Mouse (Mus musculus): ENCODE measurements around the gene Endou. TPM values are rescaled to one million over a fixed set of nuclear protein-coding genes. Genes with fewer than 3 reads are reported as not detected.
"Not testable (repeated sequence)": the region's sequence is repeated elsewhere in the genome, so short reads cannot be mapped to it uniquely, and the experiment has no call there.

Gene Endou
- total RNA-seq, 2 experiments from 2014 or later: 0.27 to 0.71 TPM

- no peak for DNase-seq
Measured at GRCm38 (mm10) chr15:97679991-97680681, 51.0 kb downstream of the Endou start.

DNA sequence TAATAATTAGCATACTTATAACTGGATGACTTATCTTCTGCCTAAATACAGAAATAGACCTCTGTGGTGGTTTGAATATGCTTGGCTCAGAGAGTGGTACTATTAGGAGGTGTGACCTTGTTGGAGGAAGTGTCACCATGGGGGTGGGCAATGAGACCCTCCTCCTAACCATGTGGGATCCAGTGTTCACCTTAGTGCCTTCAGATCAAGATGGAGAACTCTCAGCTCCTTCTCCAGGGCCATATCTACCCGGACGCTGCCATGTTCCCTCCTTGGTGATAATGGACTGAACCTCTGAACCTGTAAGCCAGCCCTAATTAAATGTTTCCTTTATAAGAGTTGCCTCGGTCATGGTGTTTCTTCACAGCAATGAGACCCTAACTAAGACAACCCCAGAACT lies 53.8 kb downstream of the Endou start:
- no peak for DNase-seq

GRCm38 (mm10) chr15:97675927-97676326 lies 55.2 kb downstream of the Endou start:
- DNase-seq: no peak

- DNase-seq: no peak
Measured at GRCm38 (mm10) chr15:97674423-97674822, 56.7 kb downstream of the Endou start.

DNA sequence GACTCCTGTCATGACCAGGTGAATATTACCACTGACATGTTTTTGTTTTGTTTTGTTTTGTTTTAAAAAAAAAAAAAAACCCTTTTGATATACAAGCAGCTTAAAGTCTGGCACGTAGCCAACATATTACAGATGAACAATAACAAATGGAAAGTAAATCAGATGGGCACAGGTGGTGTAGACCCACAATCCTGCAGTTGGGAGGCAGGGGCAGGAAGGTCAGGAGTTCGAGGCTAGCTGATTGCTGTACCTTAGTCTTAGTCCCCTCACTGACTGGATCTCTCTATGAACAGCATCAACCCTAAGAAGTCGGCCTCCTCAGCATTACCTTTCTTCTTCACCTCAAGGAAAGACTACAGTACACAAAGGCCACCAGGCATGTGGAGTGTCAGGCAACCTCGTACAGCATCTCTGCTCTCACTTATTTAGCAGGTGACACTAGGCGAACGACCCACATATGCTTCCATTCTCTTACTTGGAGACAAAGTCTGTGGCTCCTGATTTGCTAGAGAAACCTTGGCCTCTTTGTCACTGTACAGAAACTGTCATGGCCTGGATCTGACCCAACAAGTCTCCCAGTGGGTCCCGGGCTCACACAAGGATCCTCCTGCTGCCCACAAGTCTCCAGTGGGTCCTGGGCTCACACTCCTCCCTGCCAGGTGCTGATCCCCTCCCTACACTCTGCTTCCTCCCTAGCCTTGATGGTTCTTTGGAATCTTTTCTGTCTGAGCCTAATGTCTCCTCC lies 57.7 kb downstream of the Endou start:
- DNase-seq: no peak

DNA sequence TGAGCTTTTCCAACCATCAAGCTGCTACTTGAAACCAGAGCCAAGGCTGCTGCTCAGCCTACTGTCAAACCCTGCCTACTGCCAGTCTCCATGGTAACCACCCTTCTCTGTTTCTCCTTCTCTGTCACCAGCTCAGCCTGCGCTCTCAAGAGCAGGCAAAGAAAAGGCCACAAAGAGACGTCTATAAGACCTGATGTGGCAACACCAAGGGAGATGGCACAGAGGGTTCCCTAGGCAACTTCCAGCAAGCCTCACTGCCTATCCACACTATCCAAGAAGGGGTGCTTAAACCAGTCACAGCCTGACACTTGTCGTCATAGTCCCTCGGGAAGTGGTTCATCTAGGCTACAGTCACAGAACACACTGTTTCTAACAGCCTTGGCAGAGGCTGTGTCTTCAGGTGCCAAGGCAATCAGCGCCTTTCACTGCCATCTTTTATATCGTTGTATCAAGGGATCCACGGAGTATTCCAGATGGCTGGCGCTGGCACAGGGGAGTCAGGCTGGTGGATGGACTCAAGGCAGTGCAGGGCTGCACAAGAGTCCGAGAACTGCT lies 58.9 kb downstream of the Endou start:
- peak; percentile 69 to 70 for DNase-seq

DNA sequence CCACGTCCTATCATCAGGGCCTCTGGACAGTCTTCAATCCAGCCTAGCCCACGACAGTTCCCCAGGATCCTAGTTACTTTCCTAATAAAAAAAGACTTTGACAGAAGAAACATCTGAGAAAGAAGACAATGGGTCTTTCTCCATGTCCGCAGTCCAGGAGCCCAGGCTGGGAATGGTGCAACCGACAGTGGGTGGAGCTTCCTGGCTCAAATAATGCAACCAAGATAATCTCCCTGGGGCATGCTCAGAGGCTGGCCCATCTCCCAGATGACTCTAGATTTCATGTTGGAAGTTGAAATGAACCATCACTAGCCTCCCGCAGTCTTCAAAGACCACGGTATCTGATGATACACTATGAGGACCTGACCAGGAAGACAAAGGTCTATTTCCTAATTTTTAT lies 60.6 kb downstream of the Endou start:
- no peak for DNase-seq

- DNase-seq: not testable (repeated sequence)
Measured at GRCm38 (mm10) chr15:97668158-97668877, 62.8 kb downstream of the Endou start.

- peak; percentile 47 to 54 for DNase-seq
Measured at GRCm38 (mm10) chr15:97667437-97667836, 63.7 kb downstream of the Endou start.

- no peak for DNase-seq
Measured at GRCm38 (mm10) chr15:97666457-97666770, 64.7 kb downstream of the Endou start.

DNA sequence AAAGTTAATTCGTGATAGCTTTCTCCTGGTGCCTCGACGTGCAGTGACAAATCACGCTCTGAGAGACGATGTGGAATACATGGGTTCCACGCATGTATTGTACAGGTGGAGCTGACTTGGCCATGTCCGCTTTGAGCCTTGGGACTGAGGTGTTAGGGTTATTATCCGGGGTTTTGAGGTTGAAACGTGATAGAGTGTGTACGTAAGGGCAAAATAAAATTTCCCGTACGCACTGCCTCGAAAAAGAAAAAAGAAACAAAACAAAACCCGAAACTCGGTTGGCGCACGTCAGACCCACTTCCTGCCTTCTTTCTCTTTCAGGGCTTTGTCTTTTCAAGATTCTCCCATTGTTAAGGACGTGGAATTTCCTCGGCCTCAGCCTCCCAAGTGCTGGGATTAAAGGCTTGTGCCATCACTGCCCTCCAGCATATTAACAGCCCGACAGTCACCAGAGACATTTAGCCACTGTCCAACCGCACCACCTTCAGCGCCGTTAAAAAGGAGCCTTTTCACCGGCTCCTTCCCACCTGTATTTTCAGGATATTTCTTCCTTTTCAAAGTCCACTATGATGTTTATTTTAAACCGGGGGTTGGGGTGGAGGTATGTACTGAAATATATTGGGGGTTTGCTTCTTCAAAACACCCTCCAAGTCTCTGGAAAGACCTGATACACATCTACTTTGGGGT lies 65.2 kb downstream of the Endou start:
- DNase-seq: no peak

DNA sequence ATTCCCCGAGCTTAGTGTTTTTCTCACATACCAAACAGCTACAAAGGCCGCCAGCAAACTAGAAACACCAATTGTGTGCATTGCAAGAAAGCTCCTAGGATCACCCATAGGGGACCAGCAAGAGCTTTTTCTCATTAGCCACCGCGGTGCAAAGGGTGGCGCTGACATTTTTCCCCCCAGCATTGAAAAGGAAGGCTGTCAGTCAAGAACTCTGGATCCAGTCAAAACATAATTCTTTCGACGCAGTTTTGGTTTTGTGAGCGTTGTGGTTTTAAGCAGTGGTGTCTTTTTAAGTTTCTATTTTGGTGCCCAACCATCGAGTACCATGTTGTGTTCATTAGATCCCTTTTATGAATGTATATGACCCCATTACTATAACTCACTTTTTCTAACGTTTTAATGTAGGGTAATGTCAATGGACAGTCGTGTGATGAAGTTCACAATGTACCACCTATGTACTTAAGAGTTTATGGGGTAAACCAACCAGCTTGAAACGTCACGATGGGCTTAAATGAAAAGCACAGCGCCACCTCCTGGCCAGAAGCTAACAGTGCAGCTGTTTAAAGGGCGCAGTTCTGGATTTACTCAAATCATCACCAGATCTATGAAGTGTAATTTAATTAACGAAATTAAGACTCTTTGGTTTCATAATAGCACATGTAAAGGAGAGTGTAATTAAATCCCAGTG lies 66.0 kb downstream of the Endou start:
- DNase-seq: no peak

DNA sequence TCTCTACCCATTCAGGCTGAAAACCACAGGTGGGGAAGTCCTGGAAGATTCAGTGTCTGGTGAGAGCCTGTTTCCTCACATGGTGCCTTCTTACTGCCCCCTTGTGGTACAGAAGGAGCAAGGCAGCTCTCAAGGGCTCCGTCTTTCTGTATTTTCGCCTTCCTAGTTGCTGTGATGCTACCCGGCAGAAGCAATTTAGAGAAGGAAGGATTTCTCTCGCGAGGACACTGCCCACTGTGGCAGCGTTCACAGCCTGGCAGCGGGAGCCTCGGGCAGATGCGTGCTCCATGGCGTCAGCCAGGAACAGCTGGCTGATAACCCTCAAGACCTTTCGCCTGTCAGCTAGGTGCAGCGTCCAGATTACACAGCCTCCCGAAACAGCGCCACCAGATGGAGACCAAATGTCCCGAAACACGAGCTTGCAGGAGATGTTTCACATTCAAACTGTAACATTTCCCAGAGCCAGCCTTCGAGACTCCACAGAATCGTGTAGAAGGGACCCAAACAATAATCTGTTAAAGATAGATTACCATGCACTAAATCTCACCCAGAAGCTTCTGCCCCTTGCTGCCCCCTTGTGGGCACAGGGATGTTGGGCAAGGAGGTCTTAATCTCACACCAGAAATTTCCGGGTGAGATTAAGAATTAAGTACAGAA lies 67.3 kb downstream of the Endou start:
- DNase-seq: peak; percentile 61 to 62

Other genes starting within 250 kb of the Endou start
- gene Rpap3, start 25.5 kb downstream of the Endou start, total RNA-seq (2021): 10 to 100 TPM; 21.0 to 23.3 TPM
- gene Rapgef3, start 36.6 kb upstream of the Endou start, total RNA-seq (2021): 10 to 100 TPM; 41.0 to 59.9 TPM
- 100 to 1,000 TPM; 133 to 137 TPM for gene Slc48a1, start 47.2 kb upstream of the Endou start, total RNA-seq (2021)
- 10 to 100 TPM; 21.3 to 25.0 TPM for gene Hdac7, start 113.2 kb upstream of the Endou start, total RNA-seq (2021)
- gene Vdr, start 179.3 kb upstream of the Endou start, total RNA-seq (2021): under 1 TPM; 0.30 to 0.37 TPM
- gene Tmem106c, start 232.9 kb upstream of the Endou start, total RNA-seq (2021): 10 to 100 TPM; 29.1 to 30.4 TPM